Mouse (Mus musculus) embryonic facial prominence, embryonic 12.5 days (tissue): ENCODE data around the gene Gmcl1. TPM values are rescaled to one million over a fixed set of nuclear protein-coding genes. Genes with fewer than 3 reads are reported as not detected.

ENCODE experiments used
- ATAC-seq: fragments of 200-750 bp; cut with Nextera tagmentation; 2 replicates; pipeline ENCODE4 v1.8.0; 2017; ENCODE audit not compliant: insufficient number of reproducible peaks, insufficient read depth, low FRiP score, low TSS enrichment
- H3K27ac ChIP-seq: fragments of 300-500 bp; sonication (generic); 2 replicates; pipeline ENCODE4 v1.5.1; 2016; ENCODE audit warnings: mild to moderate bottlenecking
- H3K27me3 ChIP-seq: fragments of 300-500 bp; sonication (generic); 2 replicates; pipeline ENCODE4 v1.6.1; 2016; ENCODE audit warnings: mild to moderate bottlenecking, moderate library complexity
- H3K36me3 ChIP-seq: fragments of 300-500 bp; sonication (generic); 2 replicates; pipeline ENCODE4 v1.6.1; 2016; ENCODE audit warnings: mild to moderate bottlenecking
- H3K4me1 ChIP-seq: fragments of 300-500 bp; sonication (generic); 2 replicates; pipeline ENCODE4 v1.6.1; 2016
- H3K4me2 ChIP-seq: fragments of 300-500 bp; sonication (generic); replicated peaks from 2 replicates; pipeline ENCODE4 v1.6.1; 2016; ENCODE audit warnings: mild to moderate bottlenecking, moderate library complexity
- H3K4me3 ChIP-seq: fragments of 300-500 bp; sonication (generic); 2 replicates; pipeline ENCODE4 v1.5.1; 2016; ENCODE audit warnings: mild to moderate bottlenecking
- H3K9ac ChIP-seq: fragments of 300-500 bp; sonication (generic); 2 replicates; pipeline ENCODE4 v1.6.1; 2016; ENCODE audit warnings: mild to moderate bottlenecking, moderate library complexity
- H3K9me3 ChIP-seq: fragments of 300-500 bp; sonication (generic); 2 replicates; pipeline ENCODE4 v1.6.1; 2016; ENCODE audit warnings: mild to moderate bottlenecking, moderate library complexity
- WGBS: fragments of 180-500 bp; shearing (Covaris S2); methylation state at CpG from one replicate; pipeline ENCODE4 v1.1.7; 2016; 5-methylcytosine and 5-hydroxymethylcytosine counted together
- polyA plus RNA-seq: library from polyadenylated mRNA; unstranded; fragments of >200 nt; fragmentation: Nextera tagmentation; extraction: Ambion mirVana; gene quantifications from 2 replicates; pipeline ENCODE4 v1.2.1, GENCODE M21; 2016

The Gmcl1 gene
- polyA plus RNA-seq, 1 experiment from 2014 or later = 66.7 TPM

DNA sequence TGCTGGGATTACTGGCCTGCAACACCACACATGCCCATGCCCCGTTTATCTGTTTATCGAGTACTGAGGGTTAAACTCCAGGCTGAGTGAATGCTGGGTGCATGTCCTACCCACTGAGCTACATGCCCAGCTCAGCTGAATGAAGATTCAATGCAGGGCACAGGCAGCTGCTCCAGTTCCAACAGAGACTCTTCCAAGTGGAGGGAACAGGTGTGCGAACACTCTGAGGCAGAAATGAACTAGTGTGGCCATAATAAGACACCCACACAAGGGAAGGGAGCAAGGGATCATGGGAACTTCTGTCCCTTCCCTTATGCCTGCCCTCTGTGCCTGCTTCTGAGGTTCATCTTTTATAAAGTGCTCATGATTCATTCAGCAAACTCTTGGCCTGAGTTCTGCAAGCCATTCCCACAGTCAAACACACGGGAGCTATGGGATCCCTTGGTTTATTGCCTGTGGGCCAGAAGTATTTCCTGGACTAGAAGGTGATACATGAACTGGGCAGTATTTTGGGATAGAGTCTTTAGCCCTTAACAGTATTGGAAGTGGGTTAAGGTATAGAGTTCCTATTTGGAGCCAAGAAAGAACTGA is 35.1 kb upstream of the Gmcl1 start:
- no peaks in the 10 kb centered on the region for H3K9me3 ChIP-seq
- WGBS = 86% methylated on average over 4 of the region's 4 CpGs
- no peak overlapping the region for H3K4me2 ChIP-seq
- no peaks in the 10 kb centered on the region for H3K36me3 ChIP-seq
- H3K4me1 ChIP-seq = no peaks in the 10 kb centered on the region
- no peaks in the 10 kb centered on the region for H3K27me3 ChIP-seq
- ATAC-seq = no peak
- H3K9ac ChIP-seq = no peak overlapping the region
- no peak overlapping the region for H3K4me3 ChIP-seq
- H3K27ac ChIP-seq = no peak overlapping the region

DNA sequence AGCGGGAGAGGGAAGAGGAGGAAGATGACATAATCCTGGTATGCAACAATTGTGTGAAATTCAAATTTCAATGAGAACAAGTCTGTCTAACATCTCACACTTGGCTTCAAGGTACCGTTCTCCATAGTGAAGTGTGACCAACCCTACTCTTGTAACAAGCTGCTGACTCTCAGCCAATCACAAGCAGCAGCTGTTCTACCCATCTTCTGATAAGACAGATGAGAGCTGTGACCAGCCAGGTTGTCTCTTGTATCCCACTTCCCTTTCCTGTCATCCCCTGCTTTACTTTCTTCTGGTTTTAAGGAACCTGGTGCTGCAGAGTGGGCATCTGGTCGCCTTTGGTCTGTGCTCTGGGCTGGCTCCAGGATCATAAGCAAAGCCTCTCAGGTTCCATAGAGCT is 34.3 kb upstream of the Gmcl1 start:
- H3K27me3 ChIP-seq = no peaks in the 10 kb centered on the region
- H3K9ac ChIP-seq = no peak overlapping the region
- no peak overlapping the region for H3K4me3 ChIP-seq
- H3K9me3 ChIP-seq = no peaks in the 10 kb centered on the region
- 78% methylated on average over 3 of the region's 3 CpGs for WGBS
- no peak for ATAC-seq
- H3K27ac ChIP-seq = no peak overlapping the region
- H3K4me1 ChIP-seq = no peaks in the 10 kb centered on the region
- no peaks in the 10 kb centered on the region for H3K36me3 ChIP-seq
- no peak overlapping the region for H3K4me2 ChIP-seq

DNA sequence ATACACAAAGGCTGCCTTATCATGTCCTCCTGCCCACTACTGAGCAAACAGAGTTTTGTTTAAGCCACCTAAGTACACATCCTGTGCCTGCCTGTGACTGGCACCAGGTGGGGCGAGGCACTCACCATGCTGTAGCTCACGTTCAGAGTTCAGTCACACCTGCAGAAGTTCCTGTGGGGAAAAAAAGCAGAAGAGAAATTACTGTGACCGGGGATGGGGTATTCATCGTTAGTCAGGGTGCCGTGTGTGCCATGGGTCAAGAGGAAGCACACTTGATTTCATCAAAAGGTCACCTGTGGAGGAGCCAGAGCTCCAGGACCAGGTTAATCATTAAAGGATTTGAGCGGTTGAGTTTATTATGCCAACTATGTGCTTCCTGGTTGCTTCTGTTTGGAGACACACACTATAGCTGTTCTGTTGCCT is 32.5 kb upstream of the Gmcl1 start:
- WGBS = 68% methylated on average over 6 of the region's 6 CpGs
- no peaks in the 10 kb centered on the region for H3K4me1 ChIP-seq
- ATAC-seq = no peak
- H3K36me3 ChIP-seq = no peaks in the 10 kb centered on the region
- no peaks in the 10 kb centered on the region for H3K9me3 ChIP-seq
- H3K4me3 ChIP-seq = no peak overlapping the region
- H3K4me2 ChIP-seq = no peak overlapping the region
- no peaks in the 10 kb centered on the region for H3K27me3 ChIP-seq
- no peak overlapping the region for H3K27ac ChIP-seq
- no peak overlapping the region for H3K9ac ChIP-seq

DNA sequence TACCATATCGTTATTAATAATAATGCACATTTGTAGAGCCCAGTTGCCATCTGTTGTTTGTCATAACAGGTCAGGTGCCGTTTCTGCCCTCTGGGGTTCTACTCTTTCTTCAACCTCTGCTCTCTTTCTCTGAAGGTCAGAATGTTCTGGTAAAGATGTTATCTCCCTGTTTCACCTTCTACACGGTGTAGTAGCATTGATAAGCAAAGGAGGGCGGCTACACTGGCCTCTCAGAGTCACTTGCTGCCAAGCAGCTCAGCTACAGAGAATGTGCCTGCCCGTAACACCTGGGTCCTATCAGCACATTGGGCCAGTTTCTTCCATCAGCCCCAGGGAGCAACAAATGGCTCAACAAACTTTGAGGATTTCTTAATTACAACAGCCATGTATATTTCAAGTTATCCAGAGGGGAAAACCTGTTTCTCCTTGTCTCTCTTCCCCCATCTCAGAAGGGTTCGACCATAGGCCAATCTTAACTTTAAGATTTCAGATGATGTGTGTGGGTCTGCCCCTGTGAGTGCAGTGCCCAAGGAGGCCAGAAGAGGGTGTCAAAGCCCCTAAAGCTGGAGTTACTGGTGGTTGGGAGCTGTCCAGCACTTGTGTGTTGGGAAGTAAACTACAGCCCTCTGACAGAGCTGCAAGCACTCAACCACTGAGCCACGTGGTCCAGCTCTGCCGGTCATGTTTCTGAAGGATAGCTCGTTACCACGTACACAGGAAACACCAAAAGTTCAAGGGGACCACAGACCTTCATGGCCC is 21.1 kb upstream of the Gmcl1 start:
- Histone ChIP-seq H3K36me3 (0 out of 2 replicates have a peak, but pooled peaks cover 3% of the 10 kb centered on the region), H3K4me2 (no peak overlapping the region), H3K27ac (no peak overlapping the region), H3K9ac (no peak overlapping the region), H3K4me1 (no peaks in the 10 kb centered on the region), H3K9me3 (no peaks in the 10 kb centered on the region), H3K27me3 (no peaks in the 10 kb centered on the region), H3K4me3 (no peak overlapping the region)
- ATAC-seq = no peak
- WGBS = 83% methylated on average over 10 of the region's 10 CpGs

DNA sequence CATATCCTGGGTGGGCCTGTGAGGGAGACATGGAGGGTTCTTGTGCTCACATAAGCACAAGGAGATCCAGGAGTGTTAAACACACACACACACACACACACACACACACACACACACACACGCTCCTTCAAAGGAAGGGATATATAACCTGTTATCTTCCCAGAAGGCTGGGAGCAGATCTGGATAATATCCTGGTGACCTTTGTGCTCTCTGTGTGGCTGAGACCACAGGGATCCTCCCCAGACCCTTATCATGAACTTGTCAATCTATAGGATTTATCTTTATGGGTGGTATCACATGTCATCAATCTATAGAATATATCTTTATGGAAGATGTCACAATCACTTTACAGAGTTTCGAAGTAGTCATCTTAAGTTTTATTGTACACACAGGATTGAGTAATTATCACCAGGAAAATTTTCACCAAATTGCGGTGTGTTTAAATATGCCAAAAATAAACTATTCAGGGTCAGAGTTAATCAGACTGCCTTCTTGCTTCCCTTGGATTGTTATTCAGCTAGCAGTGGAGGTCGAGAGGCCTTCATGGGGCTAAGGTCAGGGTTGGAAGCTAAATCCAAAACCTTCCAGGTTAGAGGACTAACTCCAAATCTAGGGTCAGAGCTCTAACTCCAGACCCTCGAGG is 19.8 kb upstream of the Gmcl1 start:
- Histone ChIP-seq H3K4me2 (no peak overlapping the region), H3K4me3 (no peak overlapping the region), H3K36me3 (0 out of 2 replicates have a peak, but pooled peaks cover 3% of the 10 kb centered on the region), H3K9me3 (no peaks in the 10 kb centered on the region), H3K27ac (no peak overlapping the region), H3K9ac (no peak overlapping the region), H3K27me3 (no peaks in the 10 kb centered on the region), H3K4me1 (no peaks in the 10 kb centered on the region)
- 83% methylated on average over 5 of the region's 5 CpGs for WGBS
- ATAC-seq = no peak

DNA sequence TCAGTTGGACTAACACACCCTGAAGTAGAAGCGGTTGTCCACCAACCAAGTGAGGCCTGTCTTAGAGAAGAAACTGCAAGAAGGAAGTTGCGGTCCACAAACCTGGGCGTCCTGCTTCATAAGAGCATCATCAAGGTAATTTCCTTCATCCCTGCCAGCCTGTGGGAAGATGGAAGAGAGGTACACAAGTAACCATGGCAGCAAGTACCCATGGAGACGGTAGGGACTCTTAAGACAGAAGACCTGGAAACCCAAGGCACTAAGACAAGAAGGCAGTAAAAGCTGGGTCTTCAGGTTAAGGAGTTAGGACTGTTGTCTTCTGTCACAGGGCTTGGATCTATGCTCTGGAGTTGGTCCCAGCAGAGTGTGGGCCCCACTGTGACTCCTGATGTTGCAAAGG is 17.8 kb upstream of the Gmcl1 start:
- no peak overlapping the region for H3K27ac ChIP-seq
- H3K9ac ChIP-seq = no peak overlapping the region
- no peaks in the 10 kb centered on the region for H3K9me3 ChIP-seq
- H3K27me3 ChIP-seq = no peaks in the 10 kb centered on the region
- 0 out of 2 replicates have a peak, but pooled peaks cover 3% of the 10 kb centered on the region for H3K36me3 ChIP-seq
- H3K4me2 ChIP-seq = no peak overlapping the region
- no peak overlapping the region for H3K4me3 ChIP-seq
- no peaks in the 10 kb centered on the region for H3K4me1 ChIP-seq
- ATAC-seq = no peak
- WGBS = 88% methylated on average over 4 of the region's 4 CpGs

DNA sequence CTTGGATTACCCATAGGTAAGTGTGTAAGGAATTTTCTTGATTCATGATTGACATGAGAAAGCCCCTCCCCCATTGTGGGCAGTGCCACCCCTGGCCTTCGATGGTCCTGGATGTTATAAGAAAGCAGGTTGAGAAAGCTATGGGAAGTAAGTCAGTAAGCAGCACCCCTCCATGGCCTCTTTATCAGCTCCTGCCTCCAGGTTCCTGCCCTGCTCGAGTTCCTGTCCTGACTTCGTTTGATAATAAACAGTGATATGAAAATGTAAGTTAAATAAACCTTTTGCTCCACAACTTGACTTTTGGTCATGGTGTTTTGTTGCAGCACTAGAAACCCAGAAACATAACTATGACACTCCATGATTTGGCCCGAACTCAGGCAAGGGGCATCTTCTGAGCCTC is 16.6 kb upstream of the Gmcl1 start:
- no peak overlapping the region for H3K4me3 ChIP-seq
- 72% methylated on average over 4 of the region's 4 CpGs for WGBS
- ATAC-seq = no peak

DNA sequence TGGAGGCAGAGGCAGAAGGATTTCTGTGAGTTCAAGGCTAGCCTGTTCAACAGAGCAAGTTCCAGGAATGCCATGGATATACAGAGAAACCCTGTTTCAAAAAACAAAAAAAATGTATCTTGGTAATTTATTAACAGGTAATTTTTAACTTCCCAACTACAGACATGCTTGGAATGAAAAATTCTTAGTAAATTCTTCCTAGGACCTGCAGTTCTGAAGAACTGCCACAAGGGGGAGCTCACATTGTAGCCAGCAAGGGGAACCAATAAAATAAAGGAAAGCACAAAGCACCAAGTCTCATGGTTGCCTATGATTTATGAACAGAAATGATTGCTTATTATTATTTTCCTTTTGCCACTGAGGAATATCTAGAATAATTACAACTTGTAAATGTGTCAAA is 14.0 kb upstream of the Gmcl1 start:
- no peak for ATAC-seq
- Histone ChIP-seq H3K9ac (no peak overlapping the region), H3K27me3 (no peaks in the 10 kb centered on the region), H3K36me3 (no peaks in the 10 kb centered on the region), H3K27ac (no peak overlapping the region), H3K4me1 (no peaks in the 10 kb centered on the region), H3K4me3 (no peak overlapping the region), H3K9me3 (no peaks in the 10 kb centered on the region), H3K4me2 (no peak overlapping the region)

More for the DNA sequence above, 16.6 kb upstream of the Gmcl1 start:
- Histone ChIP-seq H3K9me3 (no peaks in the 10 kb centered on the region), H3K9ac (no peak overlapping the region), H3K4me2 (no peak overlapping the region), H3K27ac (no peak overlapping the region), H3K4me1 (no peaks in the 10 kb centered on the region), H3K27me3 (no peaks in the 10 kb centered on the region), H3K36me3 (0 out of 2 replicates have a peak, but pooled peaks cover 1% of the 10 kb centered on the region)

DNA sequence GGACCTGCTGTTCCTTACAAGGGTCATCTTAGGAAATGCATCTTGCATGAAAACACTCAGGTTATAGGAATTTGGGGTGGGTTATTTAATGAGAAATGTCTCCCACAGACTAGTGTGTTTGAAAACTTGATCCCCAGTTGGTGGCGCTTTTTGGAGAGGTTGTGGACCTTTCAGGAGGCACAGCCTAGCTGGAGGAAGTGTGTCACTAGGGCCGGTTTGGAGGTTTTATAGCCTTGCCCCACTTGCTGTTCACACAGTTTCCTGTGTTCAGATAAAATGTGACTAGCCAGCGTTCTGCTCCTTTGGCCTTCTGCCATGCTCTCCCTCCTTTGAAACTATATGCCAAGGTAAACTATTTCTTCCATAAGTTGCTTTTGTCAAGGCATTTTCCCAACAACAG is 7.5 kb upstream of the Gmcl1 start:
- no peak for ATAC-seq
- no peaks in the 10 kb centered on the region for H3K36me3 ChIP-seq
- no peak overlapping the region for H3K9ac ChIP-seq
- H3K9me3 ChIP-seq = no peaks in the 10 kb centered on the region
- H3K4me1 ChIP-seq = no peaks in the 10 kb centered on the region
- no peak overlapping the region for H3K4me2 ChIP-seq
- H3K27ac ChIP-seq = no peak overlapping the region
- no peaks in the 10 kb centered on the region for H3K27me3 ChIP-seq
- 45% methylated on average over 3 of the region's 3 CpGs for WGBS
- H3K4me3 ChIP-seq = no peak overlapping the region

DNA sequence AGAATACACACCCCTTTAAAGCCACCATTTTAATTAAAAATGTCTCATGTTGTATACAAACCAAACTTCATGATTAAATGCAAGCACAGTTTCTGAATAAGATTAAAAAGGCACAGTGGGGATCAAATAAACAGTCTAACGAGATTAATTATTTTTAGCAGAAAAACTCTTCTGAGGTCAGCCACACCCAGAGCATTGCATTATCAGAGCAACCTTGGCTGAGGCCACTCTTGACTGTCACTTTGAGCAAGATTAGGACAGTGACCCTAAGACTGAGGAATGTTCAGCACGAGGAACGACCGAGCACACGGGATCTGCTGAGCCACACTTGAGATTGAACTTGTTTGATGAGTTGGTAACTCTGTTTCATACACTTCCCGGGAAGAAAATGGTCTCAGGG is 3.6 kb upstream of the Gmcl1 start:
- WGBS = 84% methylated on average over 6 of the region's 6 CpGs
- H3K4me1 ChIP-seq = peaks cover 7% of the 10 kb centered on the region
- H3K36me3 ChIP-seq = no peaks in the 10 kb centered on the region
- no peak overlapping the region for H3K4me2 ChIP-seq
- H3K9ac ChIP-seq = no peak overlapping the region
- no peak overlapping the region for H3K4me3 ChIP-seq
- H3K27ac ChIP-seq = no peak overlapping the region
- ATAC-seq = no peak
- no peaks in the 10 kb centered on the region for H3K9me3 ChIP-seq
- H3K27me3 ChIP-seq = no peaks in the 10 kb centered on the region

DNA sequence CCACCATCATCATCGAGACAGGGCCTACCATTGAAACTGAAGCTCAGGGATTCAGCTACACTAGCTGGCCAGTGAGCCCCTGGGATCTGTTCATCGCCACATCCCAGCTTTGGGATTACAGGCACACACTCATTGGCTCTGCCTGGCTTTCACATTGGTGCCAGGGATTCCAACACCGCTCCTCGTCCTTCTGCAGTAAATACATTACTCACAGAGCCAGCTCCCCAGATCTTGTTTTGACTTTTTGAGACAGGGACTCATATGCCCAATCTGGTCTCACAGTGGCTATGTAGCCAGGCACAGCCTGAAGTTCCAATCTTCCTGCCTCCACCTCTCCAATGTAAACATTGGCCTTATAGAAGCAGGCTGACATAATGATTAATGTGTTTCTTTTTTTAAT is 3.1 kb upstream of the Gmcl1 start:
- H3K4me1 ChIP-seq = peaks cover 9% of the 10 kb centered on the region
- H3K4me3 ChIP-seq = no peak overlapping the region
- H3K27me3 ChIP-seq = no peaks in the 10 kb centered on the region
- H3K27ac ChIP-seq = no peak overlapping the region
- H3K36me3 ChIP-seq = no peaks in the 10 kb centered on the region
- ATAC-seq = no peak
- H3K9ac ChIP-seq = no peak overlapping the region
- 84% methylated on average over 4 of the region's 4 CpGs for WGBS
- H3K9me3 ChIP-seq = no peaks in the 10 kb centered on the region
- H3K4me2 ChIP-seq = no peak overlapping the region
